Mouse (Mus musculus) CH12.LX (cell line): Measurements from ENCODE around the gene Lifr. TPM values are rescaled to one million over a fixed set of nuclear protein-coding genes. Genes with fewer than 3 reads are reported as not detected.

ENCODE experiments used
- DNase-seq: peaks from one replicate; pipeline ENCODE4 v3.0.0-alpha.2; 2013; ENCODE audit errors: extremely low read depth
- H3K27ac ChIP-seq: 2 replicates; pipeline ENCODE4 v1.5.1; 2012; ENCODE audit warnings: low read depth, mild to moderate bottlenecking, control low read depth, moderate library complexity; ENCODE audit not compliant: insufficient read depth
- H3K27me3 ChIP-seq: replicated peaks from 2 replicates; pipeline ENCODE3; 2012; ENCODE audit warnings: inconsistent platforms
- H3K36me3 ChIP-seq, 2 experiments: replicated peaks in 1 of 2; 2 replicates each; pipeline versions ENCODE3 to v1.6.1; 2012; ENCODE audit warnings: inconsistent platforms in 1 of 2, low read length in 1 of 2, mild to moderate bottlenecking in 1 of 2, mixed read lengths in 1 of 2, moderate library complexity in 1 of 2; ENCODE audit not compliant: control insufficient read depth in 1 of 2, insufficient read depth in 1 of 2
- H3K4me1 ChIP-seq, 2 experiments: 2 replicates each; pipeline ENCODE4 v1.6.1; 2012; ENCODE audit warnings: inconsistent platforms in 1 of 2, moderate library complexity in 1 of 2; ENCODE audit not compliant: insufficient read depth in 2 of 2, control insufficient read depth in 1 of 2
- H3K4me2 ChIP-seq: 2 replicates; pipeline ENCODE4 v1.6.1; 2012; ENCODE audit warnings: low read depth, mild to moderate bottlenecking, control low read depth; ENCODE audit not compliant: poor library complexity, insufficient read depth, severe bottlenecking
- H3K4me3 ChIP-seq, 3 experiments: fragments of 150-350 bp in 1 of 3; sonication (generic) in 1 of 3; replicated peaks in 1 of 3; 2 replicates each; pipeline versions ENCODE3 to v1.5.1; 2011 to 2012; ENCODE audit warnings: low read depth in 2 of 3, low read length in 2 of 3, mild to moderate bottlenecking in 2 of 3, moderate library complexity in 2 of 3, control low read depth in 1 of 3, improper control_type of control experiment in 1 of 3, inconsistent platforms in 1 of 3, mixed read lengths in 1 of 3; ENCODE audit not compliant: poor library complexity in 1 of 3
- H3K79me2 ChIP-seq: replicated peaks from 2 replicates; pipeline ENCODE4 v1.6.1; 2012; ENCODE audit warnings: mild to moderate bottlenecking, moderate library complexity; ENCODE audit not compliant: control insufficient read depth, poor library complexity, insufficient read depth, severe bottlenecking; ENCODE audit errors: extremely low read depth
- H3K9ac ChIP-seq: 2 replicates; pipeline ENCODE4 v1.6.1; 2012; ENCODE audit warnings: low read depth, mild to moderate bottlenecking, control low read depth, moderate library complexity; ENCODE audit not compliant: insufficient read depth
- H3K9me3 ChIP-seq: replicated peaks from 2 replicates; pipeline ENCODE3; 2012; ENCODE audit warnings: low read length, inconsistent platforms, mixed read lengths
- BHLHE40 ChIP-seq: IDR thresholded peaks from 2 replicates; pipeline ENCODE4 v1.6.1; 2011; ENCODE audit warnings: mild to moderate bottlenecking, low read depth, low read length, improper control_type of control experiment
- CHD1 ChIP-seq: IDR thresholded peaks from 2 replicates; pipeline ENCODE4 v1.6.1; 2012; ENCODE audit warnings: low read depth, low read length, improper control_type of control experiment, inconsistent platforms
- CHD2 ChIP-seq: IDR thresholded peaks from 2 replicates; pipeline ENCODE4 v1.6.1; 2011; ENCODE audit warnings: low read length, improper control_type of control experiment
- ELF1 ChIP-seq: IDR thresholded peaks from 2 replicates; pipeline ENCODE4 v1.6.1; 2014; ENCODE audit warnings: low read depth, mild to moderate bottlenecking, inconsistent platforms, low read length, improper control_type of control experiment
- JUN ChIP-seq: IDR thresholded peaks from 2 replicates; pipeline ENCODE4 v1.6.1; 2011; ENCODE audit warnings: low read depth, mild to moderate bottlenecking, low read length, improper control_type of control experiment, moderate library complexity; ENCODE audit not compliant: insufficient read depth
- KAT2A ChIP-seq: IDR thresholded peaks from 2 replicates; pipeline ENCODE4 v1.6.1; 2012; ENCODE audit warnings: low read length, improper control_type of control experiment, inconsistent platforms; ENCODE audit not compliant: insufficient replicate concordance
- MAFK ChIP-seq: IDR thresholded peaks from 2 replicates; pipeline ENCODE4 v1.6.1; 2011; ENCODE audit warnings: low read length, improper control_type of control experiment; ENCODE audit not compliant: insufficient replicate concordance
- MYC ChIP-seq: IDR thresholded peaks from 2 replicates; pipeline ENCODE4 v1.6.1; 2011; ENCODE audit warnings: low read depth, mild to moderate bottlenecking, improper control_type of control experiment, low read length
- NRF1 ChIP-seq: IDR thresholded peaks from 2 replicates; pipeline ENCODE4 v1.6.1; 2014; ENCODE audit warnings: low read depth, mild to moderate bottlenecking, inconsistent platforms, low read length, improper control_type of control experiment, moderate library complexity
- POLR2AphosphoS2 ChIP-seq: IDR thresholded peaks from 2 replicates; pipeline ENCODE4 v1.6.1; 2011; ENCODE audit warnings: low read depth, low read length, improper control_type of control experiment
- RCOR1 ChIP-seq: conservative IDR thresholded peaks from 2 replicates; pipeline ENCODE4 v1.6.1; 2012; ENCODE audit warnings: low read depth, mild to moderate bottlenecking, inconsistent platforms, low read length, improper control_type of control experiment
- SMC3 ChIP-seq: IDR thresholded peaks from 2 replicates; pipeline ENCODE4 v1.6.1; 2011; ENCODE audit warnings: low read depth, low read length, improper control_type of control experiment
- TCF12 ChIP-seq: IDR thresholded peaks from 2 replicates; pipeline ENCODE4 v1.6.1; 2014; ENCODE audit warnings: low read depth, mild to moderate bottlenecking, inconsistent platforms, low read length, improper control_type of control experiment
- ZMIZ1 ChIP-seq: IDR thresholded peaks from 2 replicates; pipeline ENCODE4 v1.6.1; 2012; ENCODE audit warnings: low read depth, mild to moderate bottlenecking, inconsistent platforms, low read length, improper control_type of control experiment
- dilution Hi-C: fragments of 300-500 bp; cut with MboI; formaldehyde crosslinking; loops from 2 replicates; pipeline ENCODE4 v1.14.3; 2020; ENCODE audit warnings: low sequenced_read_pairs; ENCODE audit not compliant: extremely low pct_unique_long_range_greater_than_20kb, extremely low pct_ligation_motif_present
- in situ Hi-C: fragments of 300-500 bp; cut with MboI; formaldehyde crosslinking; loops from 3 replicates; pipeline ENCODE4 v1.14.3; 2019; ENCODE audit warnings: low sequenced_read_pairs, low pct_ligation_motif_present, low pct_unique_long_range_greater_than_20kb, mixed read lengths
- polyA plus RNA-seq: library from polyadenylated mRNA; unstranded; fragments of >175 nt; gene quantifications from 2 replicates; pipeline ENCODE4 v1.2.1, GENCODE M21; 2012; ENCODE audit warnings: low read depth; ENCODE audit not compliant: insufficient read length
- total RNA-seq, 2 experiments: library from RNA; depleted of rRNA; stranded (reverse); fragments of 300-350 nt in 1 of 2; fragments of >200 nt in 1 of 2; gene quantifications; 2 replicates each; pipeline ENCODE4 v1.2.3; 2012 to 2014

Gene Lifr
- total and polyA plus RNA-seq, 3 experiments = 0.03 TPM; not detected in 2

DNA sequence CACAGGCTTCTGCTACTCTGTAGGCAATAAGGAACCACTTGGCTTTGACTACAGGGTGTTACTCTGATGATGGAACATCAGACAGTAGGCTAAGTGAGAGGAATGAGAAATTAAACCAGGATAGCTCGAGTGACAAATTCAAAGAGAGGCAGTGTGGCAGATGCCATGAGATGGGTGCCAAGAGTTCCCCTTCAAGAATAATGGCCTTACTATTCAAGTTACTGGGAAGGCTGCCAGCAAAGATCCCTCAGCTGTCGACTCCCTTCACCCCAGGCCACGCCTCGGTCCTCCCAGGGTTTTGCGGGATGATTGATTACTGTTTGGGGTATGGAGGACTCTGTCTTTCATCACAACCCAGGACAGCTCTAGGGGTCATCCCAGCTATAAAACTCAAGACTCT, 28.4 kb downstream of the Lifr start:
- no peak overlapping the region for H3K4me3 ChIP-seq
- no peak for TF ChIP-seq TCF12
- TF ChIP-seq, all 38 proteins: peak for 0
- H3K4me1 ChIP-seq = peaks cover 0 to 24% of the 10 kb centered on the region in 2 experiments; a peak in 2 of 4 replicates
- H3K4me2 ChIP-seq = no peak overlapping the region
- H3K9ac ChIP-seq = no peak overlapping the region
- no peaks in the 10 kb centered on the region for H3K36me3 ChIP-seq
- H3K27me3 ChIP-seq = peaks cover 7% of the 10 kb centered on the region
- in situ Hi-C loops = no loop called here
- DNase-seq = no peak
- dilution Hi-C loops = no loop called here
- no peaks in the 10 kb centered on the region for H3K79me2 ChIP-seq
- H3K9me3 ChIP-seq = no peaks in the 10 kb centered on the region
- H3K27ac ChIP-seq = no peak overlapping the region

- no peak for DNase-seq
- Histone ChIP-seq H3K27me3 (peaks cover 7% of the 10 kb centered on the region), H3K4me3 (no peak overlapping the region), H3K27ac (no peak overlapping the region), H3K36me3 (no peaks in the 10 kb centered on the region), H3K4me2 (no peak overlapping the region), H3K79me2 (no peaks in the 10 kb centered on the region), H3K4me1 (peaks cover 0 to 14% of the 10 kb centered on the region in 2 experiments; a peak in 2 of 4 replicates), H3K9ac (no peak overlapping the region), H3K9me3 (no peaks in the 10 kb centered on the region)
- dilution Hi-C loops (no loop called here), in situ Hi-C loops (no loop called here)
- TF ChIP-seq ELF1 (no peak), MYC (no peak), NRF1 (no peak), BHLHE40 (no peak), ZMIZ1 (no peak), RCOR1 (no peak), CHD1 (no peak), JUN (no peak), CHD2 (no peak), KAT2A (no peak), POLR2AphosphoS2 (no peak), SMC3 (no peak), MAFK (no peak)
Observed at GRCm38 (mm10) chr15:7119930-7120512, 29.6 kb downstream of the Lifr start.
